ENCODE assay signal across 10 mouse cellular contexts in genomic region chr6:112207229-112207628, GRCm38 (mm10).
A peak's percentile ranks its signal among the peaks of the same experiment; 100 is the strongest.
DNase-seq lines count a peak whose midpoint lies in the region; ATAC-seq and TF ChIP-seq lines count a peak whose summit lies in the region.
"Had no signal": no experiment of that assay in that cellular context is flagged by ENCODE, and none has a peak within 500 bp of the region (broad histone marks: within the 10 kb centered on the region; RNA-seq: fewer than 3 reads in every experiment).

No protein-coding gene starts in this region.

- no peak for TF ChIP-seq EP300 in liver, embryonic 14.5 days (IDR thresholded peaks at IDR 0.05; ENCODE audit: low read depth)

- H3K36me3 ChIP-seq in G1E (replicated peaks) = no peaks in the 10 kb centered on the region
- H3K36me3 ChIP-seq in liver, embryonic 14.5 days (replicated peaks; ENCODE audit: control insufficient read depth, insufficient read depth, low read depth) = no peaks in the 10 kb centered on the region
- H3K36me3 ChIP-seq: embryonic facial prominence, embryonic 12.5 days; liver, embryonic 15.5 days had no signal

- no peaks in the 10 kb centered on the region for H3K27me3 ChIP-seq in G1E (ENCODE audit: insufficient read depth, low read length)
- no peaks in the 10 kb centered on the region for H3K27me3 ChIP-seq in liver, embryonic 14.5 days (ENCODE audit: control insufficient read depth, insufficient read depth, low read length)
- H3K27me3 ChIP-seq: embryonic facial prominence, embryonic 12.5 days; liver, embryonic 15.5 days had no signal

- H3K9ac ChIP-seq in liver, embryonic 14.5 days (replicated peaks) = no peak overlapping the region
- H3K9ac ChIP-seq: embryonic facial prominence, embryonic 12.5 days; liver, embryonic 15.5 days had no signal

- H3K4me1 ChIP-seq in G1E (ENCODE audit: insufficient read depth, low read depth, low read length) = no peaks in the 10 kb centered on the region
- H3K4me1 ChIP-seq in liver, embryonic 14.5 days (replicated peaks; ENCODE audit: control insufficient read depth in 2 of 2, insufficient read depth in 2 of 2, low read length in 1 of 2) = no peaks in the 10 kb centered on the region
- H3K4me1 ChIP-seq: liver, embryonic 15.5 days had no signal

- 28% methylated on average over 5 of the region's 5 CpGs for WGBS in liver, embryonic 14.5 days (ENCODE audit: insufficient replicate concordance)

- peaks cover 71% of the 10 kb centered on the region for H3K9me3 ChIP-seq in G1E (replicated peaks)
- no peaks in the 10 kb centered on the region for H3K9me3 ChIP-seq in liver, embryonic 14.5 days (ENCODE audit: control insufficient read depth, low read length)
- H3K9me3 ChIP-seq: embryonic facial prominence, embryonic 12.5 days; liver, embryonic 15.5 days had no signal

- DNase-seq in left cerebral cortex, adult 11 months (ENCODE audit: low spot score) = peak; percentile 52
- no peak for DNase-seq in left cerebral cortex, adult 8-10 months (ENCODE audit: low spot score in 2 of 2)
- peak; percentile 2 for DNase-seq in G1E (ENCODE audit: low spot score)
- peak; percentile 53 for DNase-seq in cerebellum, adult 9-10 months
- peak; percentile 55 for DNase-seq in heart, postnatal 4 days
- DNase-seq in liver, embryonic 14.5 days (ENCODE audit: low read depth in 3 of 3, low spot score in 3 of 3) = no peak
- peak; percentile 74 for DNase-seq in retina, postnatal 1 day
- DNase-seq in frontal cortex, postnatal 10 days (ENCODE audit: low spot score in 2 of 2) = no peak

- H3K4me2 ChIP-seq in liver, embryonic 14.5 days (ENCODE audit: low read depth) = no peak overlapping the region
- H3K4me2 ChIP-seq: embryonic facial prominence, embryonic 12.5 days; liver, embryonic 15.5 days had no signal

- TF ChIP-seq CTCF in G1E (IDR thresholded peaks at IDR 0.05; ENCODE audit: low read depth, low read length) = no peak
- peak; percentile 52 for TF ChIP-seq CTCF in liver, embryonic 14.5 days (IDR thresholded peaks at IDR 0.05; ENCODE audit: low read depth)

- ATAC-seq in G1E (ENCODE audit: extremely low read depth, insufficient number of reproducible peaks, low FRiP score, poor library complexity, severe bottlenecking) = no peak
- no peak for ATAC-seq in liver, embryonic 14.5 days (ENCODE audit: insufficient read depth)

- H3K4me3 ChIP-seq in G1E (ENCODE audit: low read depth, low read length) = no peak overlapping the region
- no peak overlapping the region for H3K4me3 ChIP-seq in liver, embryonic 14.5 days (ENCODE audit: insufficient read depth in 1 of 2, low read depth in 2 of 2, low read length in 2 of 2)
- H3K4me3 ChIP-seq: embryonic facial prominence, embryonic 12.5 days; liver, embryonic 15.5 days had no signal

- H3K27ac ChIP-seq in liver, embryonic 14.5 days = no peak overlapping the region
- H3K27ac ChIP-seq: embryonic facial prominence, embryonic 12.5 days; liver, embryonic 15.5 days had no signal

Comparison
In these comparisons a context has a peak if more than half of its experiments do, and no peak if none do; other contexts are left out.
1. DNase-seq: peak in left cerebral cortex, adult 11 months (single experiment), G1E (single experiment), cerebellum, adult 9-10 months (single experiment), heart, postnatal 4 days (single experiment) and retina, postnatal 1 day (single experiment); none in left cerebral cortex, adult 8-10 months (0 of 2), liver, embryonic 14.5 days (0 of 3) and frontal cortex, postnatal 10 days (0 of 2).